Mouse (Mus musculus): ENCODE results near the gene Medag.

The Medag gene

DNA sequence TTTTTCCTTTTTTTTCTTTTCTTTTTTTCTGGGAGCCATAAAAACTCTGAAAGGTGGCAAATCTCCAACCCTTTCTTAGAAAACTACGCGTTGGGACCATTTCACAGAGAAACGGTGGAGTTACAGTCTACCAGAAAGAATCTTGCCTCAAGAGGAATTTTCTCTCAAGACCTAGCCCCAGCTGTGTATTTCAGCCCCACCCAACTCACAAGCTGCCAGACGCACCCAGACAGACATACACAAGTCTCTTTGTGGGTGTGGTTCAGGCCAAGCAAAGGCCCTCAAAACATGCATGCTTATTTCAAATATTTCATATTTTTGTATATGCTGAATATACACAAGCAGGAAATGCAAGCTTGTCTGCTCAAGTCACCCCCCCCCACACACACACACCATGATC is 29.6 kb upstream of the Medag start:
- in situ Hi-C loops (cut with MboI; ENCODE audit: unreplicated experiment in 2 of 2) = no loop called here

DNA sequence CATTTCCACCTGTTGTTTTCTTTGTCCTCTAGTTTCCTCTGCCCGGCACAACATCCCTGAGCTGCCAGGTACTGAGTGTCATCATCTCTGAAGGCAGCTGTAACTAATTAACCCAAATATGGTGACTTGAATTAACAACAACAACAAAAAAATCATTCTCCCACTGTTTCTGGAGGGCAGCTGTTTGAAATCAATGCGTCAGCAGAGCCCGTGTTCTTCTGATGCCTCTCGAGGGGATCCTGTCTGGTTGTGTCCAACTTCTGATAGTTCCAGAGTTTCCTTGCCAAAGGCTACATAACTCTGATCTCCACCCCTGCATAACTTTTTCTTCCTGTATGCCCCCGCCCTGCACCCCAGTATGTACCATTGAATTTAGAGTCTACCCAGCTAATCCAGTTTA is 28.9 kb upstream of the Medag start:
- in situ Hi-C loops (cut with MboI; ENCODE audit: unreplicated experiment in 2 of 2) = no loop called here

DNA sequence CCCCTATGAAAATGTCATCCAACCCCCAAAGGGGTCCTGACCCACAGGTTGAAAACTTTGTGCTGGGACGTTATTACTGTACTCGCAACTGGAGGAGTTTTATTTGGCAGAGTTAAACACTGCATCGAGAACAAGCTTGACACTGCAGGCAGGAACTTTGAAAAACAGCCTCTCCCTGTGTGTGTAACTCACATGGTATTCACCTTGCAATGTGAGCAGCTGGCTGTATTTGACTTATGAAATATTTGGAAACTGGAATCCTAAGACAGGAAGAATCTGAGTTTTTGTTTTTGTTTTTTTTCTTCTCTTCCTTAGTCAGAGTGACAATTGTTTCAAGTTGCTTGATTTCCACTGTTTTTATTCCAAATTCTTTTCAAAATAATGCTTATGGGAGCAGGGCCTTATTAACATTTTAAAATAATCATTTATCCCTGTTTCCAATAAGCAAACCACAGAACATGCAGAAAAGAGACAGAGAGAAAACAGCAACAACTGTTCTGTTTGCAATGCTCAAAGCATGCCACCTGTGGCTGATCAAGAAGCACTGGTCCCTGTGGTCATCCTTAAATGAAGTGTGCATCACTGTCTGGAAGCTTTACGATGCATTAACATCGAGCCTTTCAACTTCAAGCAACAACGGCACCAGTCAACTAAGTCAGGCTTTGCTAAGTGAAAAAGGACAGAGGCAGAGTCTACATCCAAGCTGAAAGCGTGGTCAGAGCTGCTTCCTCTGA is 26.2 kb upstream of the Medag start:
- in situ Hi-C loops (cut with MboI; ENCODE audit: unreplicated experiment in 2 of 2) = no loop called here

DNA sequence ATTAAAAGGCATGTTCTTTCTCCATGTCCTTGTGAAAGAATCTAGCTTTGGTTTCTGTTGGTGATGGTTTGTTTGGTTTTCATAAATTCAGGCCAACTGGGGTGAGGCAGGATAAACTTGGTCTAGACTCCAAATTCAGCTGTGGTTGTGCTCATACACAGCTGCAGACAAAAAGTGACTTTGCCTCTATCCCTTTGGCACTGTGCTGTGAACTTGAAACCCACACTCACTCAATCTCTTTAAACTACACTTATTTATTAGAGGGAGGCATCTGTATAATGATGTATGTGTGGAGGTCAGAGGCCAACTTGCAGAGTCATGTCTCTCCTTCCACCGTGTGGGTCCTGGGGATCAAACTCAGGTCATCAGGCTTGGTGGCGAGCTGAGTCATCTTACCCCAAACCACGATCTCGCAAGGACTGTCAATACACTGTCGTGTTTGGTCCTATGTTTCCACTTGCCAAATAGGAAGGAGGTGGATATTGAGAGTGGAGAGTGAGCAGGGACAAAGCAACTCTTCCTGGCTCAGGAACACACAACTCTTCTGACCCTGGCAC is 25.2 kb upstream of the Medag start:
- in situ Hi-C loops (cut with MboI; ENCODE audit: unreplicated experiment in 2 of 2) = no loop called here

- in situ Hi-C loops (cut with MboI; ENCODE audit: unreplicated experiment in 2 of 2) = no loop called here
Measured at GRCm38 (mm10) chr5:149388947-149389346, 22.6 kb upstream of the Medag start.

- in situ Hi-C loops (cut with MboI; ENCODE audit: unreplicated experiment in 2 of 2) = no loop called here
Measured at GRCm38 (mm10) chr5:149389548-149390211, 21.9 kb upstream of the Medag start.

DNA sequence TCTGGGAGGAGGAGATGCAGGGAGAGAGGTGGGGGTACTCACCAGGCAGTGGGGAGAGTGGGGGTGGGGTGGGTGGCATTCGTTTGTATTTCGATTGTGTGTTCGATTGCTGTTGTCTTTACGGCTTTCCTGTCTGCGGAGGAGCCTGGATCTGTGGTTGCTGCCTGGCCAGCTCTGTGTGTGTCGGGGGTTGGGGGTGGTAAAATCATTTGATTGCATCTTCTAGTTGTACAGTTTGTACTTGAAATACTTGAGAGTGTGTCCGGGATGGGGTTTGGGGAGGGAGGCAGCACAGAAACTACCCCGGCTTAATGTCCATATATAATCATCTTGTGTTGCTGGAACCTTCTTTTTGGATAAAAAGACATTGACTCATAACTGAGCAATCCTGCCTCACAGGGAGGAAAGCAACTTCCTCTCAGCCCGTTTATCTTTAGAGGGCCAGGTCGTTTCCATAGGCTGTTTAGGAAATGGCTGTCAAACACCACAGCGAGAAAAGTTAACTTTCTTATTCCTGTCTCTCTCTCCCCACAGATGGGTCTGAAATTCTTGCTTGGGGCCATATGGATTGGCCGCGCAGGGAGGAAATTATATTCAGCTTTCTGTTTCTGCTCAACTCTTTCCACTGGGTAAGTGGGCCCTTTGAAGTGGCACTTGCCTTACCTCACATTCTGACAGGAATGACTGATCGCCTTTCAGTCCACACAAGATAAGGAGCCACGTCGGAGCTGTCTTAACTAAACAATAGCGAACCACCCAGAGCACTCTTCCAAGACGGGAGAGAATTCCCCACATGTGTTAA is 19.8 kb upstream of the Medag start:
- in situ Hi-C loops (cut with MboI; ENCODE audit: unreplicated experiment in 2 of 2) = no loop called here

GRCm38 (mm10) chr5:149392420-149392988 is 19.0 kb upstream of the Medag start:
- in situ Hi-C loops (cut with MboI; ENCODE audit: unreplicated experiment in 2 of 2) = no loop called here

DNA sequence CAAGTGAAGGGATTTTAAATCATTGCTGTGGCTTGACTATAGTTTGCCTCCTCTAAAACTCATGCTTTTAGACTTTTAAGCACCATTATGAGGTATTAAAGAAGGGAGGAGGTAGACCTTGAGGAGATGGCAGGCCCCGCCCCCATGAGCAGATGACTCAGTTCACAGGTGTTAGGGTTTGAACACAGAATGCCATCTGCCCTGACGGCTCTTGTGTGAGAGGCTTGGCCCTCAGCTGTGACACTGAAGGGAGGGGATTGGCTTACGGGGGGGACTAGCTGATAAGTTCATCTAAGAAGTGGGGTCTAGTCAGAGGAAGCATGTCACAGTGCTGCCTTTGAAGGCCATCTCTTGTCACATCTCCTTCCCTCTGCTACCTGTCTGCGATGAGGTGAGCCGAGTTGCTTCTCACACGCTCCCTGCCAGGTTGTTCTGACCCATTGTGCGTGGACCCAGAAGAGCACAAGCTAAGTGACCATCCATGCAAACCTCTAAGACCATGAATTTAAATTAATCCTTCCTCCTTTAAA is 10.0 kb upstream of the Medag start:
- in situ Hi-C loops (cut with MboI; ENCODE audit: unreplicated experiment in 2 of 2) = no loop called here

GRCm38 (mm10) chr5:149402029-149402428 is 9.5 kb upstream of the Medag start:
- in situ Hi-C loops (cut with MboI; ENCODE audit: unreplicated experiment in 2 of 2) = no loop called here

DNA sequence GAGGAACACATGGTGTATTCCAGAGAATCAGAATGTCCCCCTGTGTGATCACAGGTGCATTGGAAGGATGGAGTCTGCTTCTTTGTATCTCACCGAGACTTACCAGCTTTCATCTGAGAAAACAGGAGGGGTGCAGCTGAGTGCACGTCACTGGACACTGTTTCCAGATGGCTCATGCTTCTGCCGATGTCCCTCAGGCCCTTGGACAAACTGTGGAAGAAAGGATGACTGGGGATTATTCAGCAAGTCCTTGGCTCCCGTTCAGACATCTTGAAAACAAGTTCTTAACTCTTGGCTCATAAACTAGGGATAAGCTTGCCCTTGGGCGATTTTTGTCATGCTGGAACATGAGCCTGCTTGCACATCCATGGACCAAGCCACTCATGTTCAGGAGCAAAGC is 8.2 kb upstream of the Medag start:
- in situ Hi-C loops (cut with MboI; ENCODE audit: unreplicated experiment in 2 of 2) = no loop called here

DNA sequence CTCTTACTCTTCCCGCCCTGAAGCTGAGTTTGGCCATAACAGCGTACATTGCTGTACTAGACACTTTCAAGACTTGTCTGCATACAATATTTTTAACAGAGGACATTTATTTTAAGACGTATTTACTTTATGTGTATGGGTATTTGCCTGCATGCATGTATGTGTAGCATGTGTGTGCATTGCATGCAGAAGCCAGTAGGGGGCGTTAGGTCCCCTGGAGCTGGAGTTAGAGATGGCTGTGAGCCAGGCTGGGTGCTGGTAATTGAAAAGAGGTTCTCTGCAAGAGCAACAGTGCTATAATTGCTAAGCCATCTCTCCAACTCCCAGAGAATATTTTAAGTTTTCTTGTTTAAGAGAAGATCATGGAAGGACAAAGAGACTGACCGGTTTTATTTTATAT is 6.8 kb upstream of the Medag start:
- in situ Hi-C loops (cut with MboI; ENCODE audit: unreplicated experiment in 2 of 2) = no loop called here

DNA sequence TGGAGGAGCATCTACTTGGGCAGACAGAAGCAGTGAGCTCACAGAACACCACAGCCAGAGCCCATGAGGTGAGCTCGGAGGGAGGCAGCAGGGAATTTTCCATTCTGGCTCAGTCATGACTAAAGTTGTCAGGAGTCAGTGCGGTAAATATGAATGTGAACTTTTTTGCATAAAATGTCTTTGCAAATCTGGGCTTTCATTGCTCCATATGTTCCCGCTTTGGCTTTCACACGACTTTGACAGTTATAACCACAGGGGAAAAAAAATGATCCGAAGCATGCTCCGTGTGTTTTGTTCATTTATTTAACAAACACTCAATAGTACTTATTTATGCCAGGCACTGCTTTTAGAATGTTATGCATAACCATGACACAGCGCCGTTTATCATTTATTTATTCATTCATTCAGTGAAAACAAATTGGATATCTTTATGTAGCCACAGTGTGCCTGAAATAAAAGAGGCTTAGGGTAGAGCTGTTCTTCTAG is 4.7 kb upstream of the Medag start:
- in situ Hi-C loops (cut with MboI; ENCODE audit: unreplicated experiment in 2 of 2) = no loop called here

DNA sequence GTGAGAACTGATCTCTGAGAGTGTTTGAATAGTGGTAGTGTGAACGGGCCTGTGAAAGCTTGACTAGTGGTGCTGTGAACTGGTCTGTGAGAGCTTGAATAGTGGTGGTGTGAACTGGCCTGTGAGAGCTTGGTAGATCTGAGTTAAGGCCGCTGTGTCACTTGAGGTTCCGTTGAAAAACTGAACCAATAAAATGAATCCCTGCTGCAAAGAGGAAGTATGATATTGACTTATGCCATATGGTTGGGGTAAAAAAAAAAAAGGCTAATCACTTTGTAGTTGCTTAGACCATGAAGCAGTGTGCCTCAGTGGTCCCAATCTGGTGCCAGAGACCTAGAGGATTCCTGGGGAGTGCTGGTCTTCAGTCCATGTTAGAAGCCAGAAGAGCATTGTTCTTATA is 2.0 kb upstream of the Medag start:
- in situ Hi-C loops (cut with MboI; ENCODE audit: unreplicated experiment in 2 of 2) = no loop called here

- in situ Hi-C loops (cut with MboI; ENCODE audit: unreplicated experiment in 2 of 2) = no loop called here
Measured at GRCm38 (mm10) chr5:149412194-149412575, 636 bp downstream of the Medag start.

GRCm38 (mm10) chr5:149412671-149413070 is 1.1 kb downstream of the Medag start:
- in situ Hi-C loops (cut with MboI; ENCODE audit: unreplicated experiment in 2 of 2) = no loop called here

- in situ Hi-C loops (cut with MboI; ENCODE audit: unreplicated experiment in 2 of 2) = no loop called here
Measured at GRCm38 (mm10) chr5:149414369-149415167, 3.0 kb downstream of the Medag start.

- in situ Hi-C loops (cut with MboI; ENCODE audit: unreplicated experiment in 2 of 2) = no loop called here
Measured at GRCm38 (mm10) chr5:149417381-149417780, 5.8 kb downstream of the Medag start.

DNA sequence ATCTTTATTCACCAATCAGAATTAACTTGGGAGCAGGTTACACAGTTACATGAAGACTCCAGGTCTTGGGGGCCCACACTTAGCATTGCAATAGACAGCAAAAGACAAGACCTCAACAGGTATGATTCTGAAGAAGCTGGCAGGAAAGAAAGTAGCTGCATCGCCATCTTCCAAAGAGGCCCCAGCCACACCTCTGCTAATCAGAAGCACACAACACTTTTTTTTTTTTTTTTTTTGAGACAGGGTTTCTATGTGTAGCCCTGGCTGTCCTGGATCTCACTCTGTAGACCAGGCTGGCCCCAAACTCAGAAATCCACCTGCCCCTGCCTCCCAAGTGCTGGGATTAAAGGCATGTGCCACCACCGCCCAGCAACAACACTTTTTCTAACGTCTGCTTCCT is 15.0 kb downstream of the Medag start:
- in situ Hi-C loops (cut with MboI; ENCODE audit: unreplicated experiment in 2 of 2) = loop anchor here in 1 of 2 experiments (25.0 kb wide), 1 partner anchor 1539 kb away; the partner anchor contains the start of gene Slc46a3
